Mouse (Mus musculus) c-Kit-positive CD71-negative TER-119-negative erythroid progenitor cells, embryonic 14.5 days (primary cell): ENCODE data around the gene AY761184.
"Not testable (repeated sequence)": the region's sequence is repeated elsewhere in the genome, so short reads cannot be mapped to it uniquely, and the experiment has no call there.

Experiments
- DNase-seq: peaks from one replicate; pipeline ENCODE4 v3.0.0-alpha.2; 2013; ENCODE audit warnings: low read depth

Gene AY761184

DNA sequence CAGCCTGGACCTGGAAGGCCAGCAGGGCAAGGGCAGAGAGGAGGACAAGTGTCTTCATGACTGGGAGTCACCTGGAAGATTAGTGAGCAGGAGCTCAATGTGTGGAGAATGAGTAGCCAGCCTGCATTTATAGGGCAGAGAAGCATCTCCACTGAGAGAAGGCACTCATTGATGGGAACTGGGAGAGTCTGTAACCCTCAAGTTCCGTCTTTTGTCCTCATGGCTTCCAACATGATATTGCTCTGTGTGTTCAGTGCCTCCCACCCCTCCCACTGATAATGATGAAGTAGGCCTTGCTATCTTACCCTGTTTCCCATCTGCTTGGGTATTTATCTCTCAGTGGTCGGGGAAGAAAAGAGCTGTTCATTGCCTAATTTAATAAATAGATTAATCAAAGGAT lies at the start of gene AY761184:
Gene AY761184 (minus strand): TSS at position 101 of the 400 bp plus-strand sequence.
- DNase-seq: not testable (repeated sequence)

DNA sequence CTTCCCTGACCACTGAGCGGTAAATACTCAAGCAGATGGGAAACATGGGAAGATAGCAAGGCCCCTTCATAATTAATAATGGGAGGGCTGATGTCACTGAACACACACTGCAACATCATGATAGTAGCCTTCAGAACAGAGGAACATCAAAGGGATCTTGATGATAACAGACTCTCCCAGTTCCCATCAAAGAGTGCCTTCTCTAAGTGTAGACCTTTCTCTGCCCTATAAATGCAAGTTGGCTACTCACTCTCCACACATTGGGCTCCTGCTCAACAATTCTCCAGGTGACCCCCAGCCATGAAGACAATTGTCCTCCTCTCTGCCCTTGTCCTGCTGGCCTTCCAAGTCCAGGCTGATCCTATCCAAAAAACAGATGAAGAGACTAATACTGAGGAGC lies 37.9 kb downstream of the AY761184 start, which contains the start of gene Defa34:
Gene Defa34 (plus strand): TSS at position 301 of the 400 bp plus-strand sequence.
- not testable (repeated sequence) for DNase-seq

DNA sequence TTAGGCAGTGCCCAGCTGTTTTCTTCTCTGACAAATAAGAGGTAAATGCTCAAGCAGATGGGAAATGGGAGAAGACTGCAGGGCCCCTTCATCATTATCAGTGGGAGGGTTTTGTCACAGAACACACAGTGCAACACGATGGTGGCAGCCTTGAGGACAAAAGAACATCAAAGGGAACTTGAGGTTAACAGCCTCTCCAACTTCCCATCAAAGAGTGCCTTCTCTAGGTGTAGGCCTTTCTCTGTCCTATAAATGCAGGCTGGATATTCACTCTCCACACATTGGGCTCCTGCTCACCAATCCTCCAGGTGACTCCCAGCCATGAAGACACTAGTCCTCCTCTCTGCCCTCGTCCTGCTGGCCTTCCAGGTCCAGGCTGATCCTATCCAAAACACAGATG lies 48.0 kb downstream of the AY761184 start, which contains the start of gene Defa17:
Gene Defa17 (plus strand): TSS at position 301 of the 400 bp plus-strand sequence.
- DNase-seq: not testable (repeated sequence)
